Comparison of ENCODE assay signal across 23 mouse cellular contexts in the genomic region with DNA sequence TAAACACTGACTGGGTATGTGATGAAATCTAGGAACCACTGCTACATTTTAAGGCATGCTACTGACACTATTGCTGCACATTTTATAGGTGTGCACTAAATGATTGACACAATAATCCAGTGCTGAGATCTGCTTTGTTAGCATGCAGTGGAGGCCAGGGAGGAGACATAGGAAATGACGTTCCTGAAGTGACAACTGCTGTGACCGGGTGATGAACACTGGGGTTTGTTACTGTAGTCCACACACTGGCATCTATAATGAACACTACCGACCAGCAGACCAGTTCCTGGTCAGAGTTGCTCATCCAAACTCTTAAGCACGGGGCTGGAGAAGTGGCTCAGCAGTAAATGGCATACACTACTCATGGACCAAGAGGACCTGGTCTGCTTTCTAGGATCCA. TPM values are rescaled to one million over a fixed set of nuclear protein-coding genes. Genes with fewer than 3 reads are reported as not detected.
"Had no signal": no experiment of that assay in that cellular context is flagged by ENCODE, and none has a peak within 500 bp of the region (broad histone marks: within the 10 kb centered on the region; RNA-seq: fewer than 3 reads in every experiment).

No protein-coding gene starts in this region.

- ATAC-seq: midbrain, embryonic 16.5 days had no signal

- H3K36me3 ChIP-seq: midbrain, embryonic 10.5 days; midbrain, embryonic 12.5 days; neural tube, embryonic 13.5 days; neural tube, embryonic 15.5 days had no signal

- H3K4me3 ChIP-seq: midbrain, embryonic 10.5 days; midbrain, embryonic 12.5 days; neural tube, embryonic 13.5 days; neural tube, embryonic 15.5 days had no signal

- H3K4me1 ChIP-seq: midbrain, embryonic 12.5 days; neural tube, embryonic 13.5 days; neural tube, embryonic 15.5 days had no signal

- DNase-seq: lung, adult 18-20 months; lung, embryonic 14.5 days; lung, postnatal 10 days; lung, postnatal 4 days; midbrain, embryonic 14.5 days; retina, postnatal 1 day; right cerebral cortex, adult 18-20 months; right cerebral cortex, postnatal 25 days; right cerebral cortex, postnatal 4 days; spleen, adult 18-20 months; thymus, adult 18-20 months; thymus, postnatal 14 days; thymus, postnatal 36 days had no signal

- H3K27me3 ChIP-seq: midbrain, embryonic 12.5 days; neural tube, embryonic 13.5 days; neural tube, embryonic 15.5 days had no signal

- H3K9me3 ChIP-seq: midbrain, embryonic 10.5 days; midbrain, embryonic 12.5 days; neural tube, embryonic 13.5 days; neural tube, embryonic 15.5 days had no signal

RNA-seq across cellular contexts. Expression of gene Fam71b, which starts 2.9 kb away (rescaled TPM):
- total RNA-seq: megakaryocyte-erythroid progenitor cell, adult 5-6 weeks had no signal
- polyA plus RNA-seq: lung, embryonic 14.5 days; lung, embryonic 16.5 days; midbrain, embryonic 10.5 days; midbrain, embryonic 12.5 days; midbrain, embryonic 14.5 days; midbrain, embryonic 16.5 days; neural tube, embryonic 11.5 days; neural tube, embryonic 13.5 days; neural tube, embryonic 15.5 days; stomach, embryonic 14.5 days; stomach, embryonic 16.5 days had no signal

RNA-seq across cellular contexts. Expression of gene Itk, which starts 4.1 kb away (rescaled TPM):
- polyA plus RNA-seq: midbrain, embryonic 14.5 days; midbrain, embryonic 16.5 days; neural tube, embryonic 11.5 days; neural tube, embryonic 13.5 days; neural tube, embryonic 15.5 days had no signal
